Mouse (Mus musculus) T-cell, adult 66 days (primary cell): ENCODE measurements around the gene Spata17. TPM values are rescaled to one million over a fixed set of nuclear protein-coding genes. Genes with fewer than 3 reads are reported as not detected.

Experiments
- total RNA-seq, 2 experiments: library from RNA; stranded (reverse); gene quantifications; 3 replicates in 1 of 2; 4 replicates in 1 of 2; pipeline ENCODE4 v1.2.4; 2023

Gene Spata17
- total RNA-seq = not detected

DNA sequence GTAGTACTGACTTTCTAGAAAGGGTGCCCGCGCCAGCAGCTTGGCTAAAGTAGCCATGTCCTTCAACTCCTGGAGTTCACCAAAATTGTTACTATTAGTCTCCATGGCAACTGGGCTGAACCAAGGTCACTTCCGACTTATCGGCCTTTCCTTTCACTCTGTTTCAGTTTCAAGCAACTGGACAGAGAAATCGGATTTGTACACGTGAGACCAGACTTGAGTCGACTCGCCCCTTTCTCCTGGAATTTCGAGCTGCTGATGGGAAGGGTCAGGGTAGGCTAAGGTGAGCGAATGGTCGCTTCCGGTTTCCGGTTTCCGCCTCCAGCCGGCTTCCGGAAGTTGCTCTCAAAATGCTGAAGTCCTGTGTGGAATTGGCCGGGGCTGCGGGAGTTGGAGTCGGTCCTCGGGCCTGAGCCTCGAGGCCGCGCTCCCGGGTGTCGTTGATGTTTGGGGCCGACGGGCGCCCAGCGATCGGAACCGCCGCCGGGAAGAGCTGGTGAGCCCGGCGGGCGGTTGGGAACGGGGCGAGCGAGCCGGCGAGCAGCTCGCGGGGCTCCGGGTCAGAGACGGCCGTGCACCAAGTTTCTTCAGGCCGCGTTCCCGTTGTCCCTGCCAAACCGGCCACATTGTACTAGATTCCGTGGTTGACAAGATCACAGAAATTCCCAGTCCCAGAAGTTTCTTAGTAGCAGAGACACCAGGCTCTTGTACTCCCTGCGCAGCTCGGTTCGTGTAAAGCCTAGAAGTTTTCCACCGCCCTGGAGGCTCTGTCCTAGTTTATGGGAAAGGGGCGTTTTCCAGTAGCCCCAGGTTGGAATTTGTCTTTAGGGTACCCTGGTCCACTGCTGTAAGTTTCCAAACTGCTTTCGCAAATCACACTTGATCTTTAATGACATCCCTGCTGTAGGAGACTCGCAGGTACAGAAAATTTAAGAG is at the start of gene Spata17, which contains the start of gene Gpatch2:
Gene Spata17 (minus strand): TSS at position 285 of the 936 bp plus-strand sequence.
Gene Gpatch2 (plus strand): TSS at position 328 of the 936 bp plus-strand sequence.

Other genes starting within 250 kb of the Spata17 start
- gene D1Pas1, start 248.0 kb downstream of the Spata17 start, total RNA-seq = not detected
- 10 to 100 TPM; 31.3 to 34.2 TPM for gene Gpatch2, start within 50 bp of the Spata17 start, total RNA-seq